Mouse (Mus musculus): ENCODE results near the gene Paip2b.
"Not testable (repeated sequence)": the region's sequence is repeated elsewhere in the genome, so short reads cannot be mapped to it uniquely, and the experiment has no call there.

Paip2b gene

DNA sequence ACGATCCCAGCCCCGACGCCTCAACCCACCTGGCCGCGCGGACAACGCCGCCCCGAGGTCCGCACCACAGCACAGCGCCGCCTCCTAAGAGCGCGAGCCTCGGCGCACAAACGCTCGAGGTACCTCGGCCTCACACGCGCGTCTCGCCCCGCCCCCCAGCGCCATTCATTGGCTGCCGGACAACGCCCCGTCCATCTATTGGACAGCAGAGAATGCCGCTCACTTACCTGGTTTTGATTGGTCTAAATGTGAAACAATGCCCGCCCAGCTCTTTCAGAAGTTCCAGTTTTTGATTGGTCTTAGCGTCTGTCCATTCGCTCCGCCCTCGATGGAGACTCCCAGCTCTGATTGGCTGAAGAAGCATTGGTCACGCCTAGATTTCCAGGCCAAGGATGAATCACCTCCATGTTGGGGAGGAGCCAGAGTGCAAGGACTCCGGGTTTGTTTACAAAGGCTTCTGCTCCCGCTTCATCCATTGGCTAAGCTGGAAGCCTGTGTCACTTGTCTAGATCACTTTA lies at the start of gene Paip2b:
Gene Paip2b (minus strand): TSS at position 136 of the 518 bp plus-strand sequence.
- in situ Hi-C loops (cut with MboI, MseI): no loop called here

DNA sequence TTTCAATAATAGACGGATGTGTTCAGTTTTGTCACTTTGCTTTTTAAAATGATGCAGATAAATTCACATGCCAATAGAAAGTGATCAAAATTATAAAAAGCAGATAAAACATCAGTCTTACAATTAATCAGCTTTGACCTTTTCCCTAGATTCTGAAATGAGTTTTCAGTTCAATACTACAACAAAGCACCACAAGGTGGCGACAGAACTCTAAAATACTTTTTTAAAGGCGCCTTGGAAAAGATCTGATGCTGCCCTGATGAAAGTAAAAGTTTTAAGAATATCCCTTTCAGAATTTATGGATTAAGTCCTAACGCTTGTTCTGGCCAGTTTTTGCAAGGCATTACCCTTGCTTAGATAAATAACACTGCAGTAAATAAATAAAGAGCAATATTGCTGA lies 48.3 kb upstream of the Paip2b start:
- in situ Hi-C loops (cut with MboI, MseI): loop anchor here (5.0 kb wide), 1 partner anchor 187 kb away; no protein-coding TSS in a partner anchor

DNA sequence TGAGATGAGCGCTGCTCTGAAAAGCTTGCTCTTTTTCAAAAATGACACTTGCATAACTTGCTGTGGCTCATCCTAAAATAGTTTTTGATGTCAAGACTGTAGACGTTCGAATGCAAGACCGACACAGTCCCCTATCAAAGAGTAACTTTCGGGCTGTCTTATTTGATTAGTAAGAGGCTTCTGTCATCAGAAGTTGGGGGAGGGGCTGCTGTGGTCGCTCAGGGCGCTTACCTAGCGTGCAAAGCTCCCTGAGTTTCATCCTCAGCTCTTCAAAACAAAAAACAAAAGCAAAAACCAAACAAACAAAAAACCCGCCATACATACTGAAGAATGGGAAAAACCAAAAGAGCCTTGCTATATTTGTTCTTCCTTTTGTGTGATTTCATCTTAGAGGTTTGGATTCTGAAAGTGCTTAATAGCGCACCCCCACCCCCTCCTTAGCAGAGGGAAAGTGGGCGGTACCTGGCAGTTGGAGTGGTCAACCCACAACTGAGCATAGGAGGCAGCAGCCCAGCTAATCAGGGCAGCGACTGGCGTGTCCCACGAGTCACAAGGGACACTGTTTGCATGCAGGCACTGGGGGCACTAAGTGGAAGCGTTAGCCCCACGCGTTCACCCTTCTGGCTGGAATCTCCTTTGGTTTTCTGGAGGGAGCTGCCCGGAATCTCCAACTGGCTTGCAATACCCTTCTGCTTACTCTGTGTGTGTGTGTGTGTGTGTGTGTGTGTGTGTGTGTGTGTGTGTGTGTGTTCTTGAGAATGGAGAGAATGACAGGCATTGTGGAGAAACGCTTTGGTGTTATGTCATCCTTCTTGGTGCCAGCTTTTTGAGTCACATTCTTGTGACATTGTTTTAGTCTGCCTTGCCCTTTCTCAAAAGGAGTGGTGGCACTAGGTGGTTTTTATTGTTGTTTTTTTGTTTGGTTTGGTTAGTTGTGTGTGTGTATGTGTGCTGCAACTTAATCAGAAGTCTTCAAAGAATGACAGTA lies 36.4 kb upstream of the Paip2b start:
- in situ Hi-C loops (cut with MboI, MseI): no loop called here

- in situ Hi-C loops (cut with MboI, MseI): no loop called here
These were observed 35.5 kb upstream of the Paip2b start, which contains the start of gene Zfp638 for GRCm38 (mm10) chr6:83866954-83867597. Gene Zfp638 (plus strand): TSS chr6:83867109.

DNA sequence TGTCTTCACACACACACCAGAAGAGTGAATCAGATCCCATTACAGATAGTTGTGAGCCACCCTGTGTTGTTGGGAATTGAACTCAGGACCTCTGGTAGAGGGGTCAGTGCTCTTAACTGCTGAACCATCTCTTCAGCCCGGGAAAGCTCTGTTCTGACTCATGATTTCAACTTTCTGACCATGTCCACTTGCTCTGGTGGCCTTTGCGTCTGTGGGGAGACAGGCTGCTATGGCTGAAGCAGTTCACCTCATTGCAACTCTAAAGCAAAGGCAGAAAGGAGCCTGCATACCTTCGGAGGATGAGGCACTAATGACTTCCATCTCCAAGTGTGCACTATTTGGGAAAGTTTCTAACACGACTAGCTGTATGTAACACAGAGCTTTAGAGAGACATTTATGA lies 34.9 kb upstream of the Paip2b start:
- in situ Hi-C loops (cut with MboI, MseI): no loop called here

GRCm38 (mm10) chr6:83863538-83863937 lies 32.0 kb upstream of the Paip2b start:
- in situ Hi-C loops (cut with MboI, MseI): loop anchor here (5.0 kb wide), 1 partner anchor 49 kb away; no protein-coding TSS in a partner anchor

DNA sequence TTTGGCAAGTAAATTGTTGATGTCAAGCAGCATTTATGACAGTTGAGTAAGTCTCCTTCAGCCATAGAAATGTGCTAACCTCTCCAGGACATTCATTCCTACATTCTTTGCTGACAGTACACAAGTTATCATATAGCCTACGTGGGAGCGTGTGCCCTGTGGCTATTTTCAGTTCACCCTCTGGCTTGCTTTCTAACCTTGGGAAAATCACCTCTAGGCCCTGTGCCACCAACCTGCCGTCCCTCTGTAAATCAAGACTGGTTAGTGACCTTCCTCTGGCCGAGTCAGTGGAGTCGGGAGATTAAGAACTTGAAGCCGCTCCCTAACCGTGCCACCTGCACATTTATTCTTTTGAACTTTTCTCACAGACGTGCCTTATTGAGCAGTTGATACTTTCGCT lies 28.5 kb upstream of the Paip2b start:
- in situ Hi-C loops (cut with MboI, MseI): loop anchor here (5.0 kb wide), 1 partner anchor 52 kb away; no protein-coding TSS in a partner anchor

GRCm38 (mm10) chr6:83857476-83857875 lies 25.9 kb upstream of the Paip2b start:
- in situ Hi-C loops (cut with MboI, MseI): no loop called here

GRCm38 (mm10) chr6:83849446-83849845 lies 17.9 kb upstream of the Paip2b start:
- in situ Hi-C loops (cut with MboI, MseI): no loop called here

- in situ Hi-C loops (cut with MboI, MseI): no loop called here
These were observed 14.6 kb upstream of the Paip2b start for GRCm38 (mm10) chr6:83846141-83846540.

DNA sequence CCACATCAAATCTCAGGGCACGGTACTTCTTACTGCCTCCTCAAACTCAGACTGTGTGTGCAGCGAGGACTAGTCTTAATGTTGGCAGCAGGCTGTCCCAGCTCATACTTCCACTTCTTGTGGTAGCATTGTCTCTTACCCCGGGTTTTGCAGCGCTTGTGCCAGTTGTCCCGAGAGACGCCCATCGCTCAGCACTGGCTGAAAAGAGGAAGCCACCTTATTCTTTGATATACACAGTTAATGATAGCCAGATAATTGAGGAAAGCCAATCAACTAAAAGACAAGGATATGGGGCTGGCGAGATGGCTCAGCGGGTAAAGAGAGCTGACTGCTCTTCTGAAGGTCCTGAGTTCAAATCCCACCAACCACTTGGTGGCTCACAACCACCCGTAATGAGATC lies 13.4 kb upstream of the Paip2b start:
- in situ Hi-C loops (cut with MboI, MseI): no loop called here

GRCm38 (mm10) chr6:83840086-83840485 lies 8.5 kb upstream of the Paip2b start:
- in situ Hi-C loops (cut with MboI, MseI): no loop called here

- in situ Hi-C loops (cut with MboI, MseI): no loop called here
These were observed 6.5 kb upstream of the Paip2b start for GRCm38 (mm10) chr6:83838046-83838445.

- in situ Hi-C loops (cut with MboI, MseI): no loop called here
These were observed 5.3 kb upstream of the Paip2b start for GRCm38 (mm10) chr6:83836826-83837225.

GRCm38 (mm10) chr6:83832393-83832792 lies 852 bp upstream of the Paip2b start:
- in situ Hi-C loops (cut with MboI, MseI): not testable (repeated sequence)

DNA sequence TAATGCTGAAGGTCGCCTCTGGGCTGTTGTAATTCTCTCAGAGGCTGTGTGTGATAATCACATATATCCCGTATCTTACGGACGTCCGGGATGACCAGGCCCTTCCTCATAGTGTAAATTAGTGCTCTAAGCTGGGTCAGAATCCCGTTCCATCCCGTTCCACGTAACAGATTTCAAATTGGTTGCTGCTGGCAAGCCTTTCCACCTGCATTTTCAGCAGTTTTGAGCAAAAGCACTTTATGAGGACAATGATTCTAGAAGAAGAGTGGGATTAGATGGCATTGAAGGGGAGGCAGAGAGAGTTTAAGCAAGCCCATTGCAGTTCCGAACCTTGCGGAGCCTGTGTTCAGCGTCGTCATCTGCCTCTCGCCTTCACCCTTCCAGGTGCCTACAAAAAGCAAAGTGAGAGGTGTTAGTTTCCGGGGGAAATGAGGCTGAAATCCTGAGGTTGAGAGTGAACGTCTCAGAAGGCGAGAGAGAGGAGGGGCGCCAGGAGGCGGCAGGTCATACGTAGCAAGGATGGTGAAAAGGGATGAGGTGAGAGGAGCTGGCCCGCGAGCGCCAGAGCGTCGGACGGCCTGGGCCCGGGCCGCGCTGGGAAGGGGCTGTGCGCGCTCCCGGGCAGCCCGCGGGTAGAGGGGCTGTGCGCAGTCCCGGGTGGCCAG lies 468 bp downstream of the Paip2b start:
- in situ Hi-C loops (cut with MboI, MseI): no loop called here

GRCm38 (mm10) chr6:83821856-83822255 lies 9.7 kb downstream of the Paip2b start:
- in situ Hi-C loops (cut with MboI, MseI): no loop called here

- in situ Hi-C loops (cut with MboI, MseI): no loop called here
These were observed 10.6 kb downstream of the Paip2b start for GRCm38 (mm10) chr6:83820727-83821515.

- in situ Hi-C loops (cut with MboI, MseI): no loop called here
These were observed 12.5 kb downstream of the Paip2b start for GRCm38 (mm10) chr6:83818996-83819395.

GRCm38 (mm10) chr6:83815801-83816200 lies 15.7 kb downstream of the Paip2b start:
- in situ Hi-C loops (cut with MboI, MseI): no loop called here

DNA sequence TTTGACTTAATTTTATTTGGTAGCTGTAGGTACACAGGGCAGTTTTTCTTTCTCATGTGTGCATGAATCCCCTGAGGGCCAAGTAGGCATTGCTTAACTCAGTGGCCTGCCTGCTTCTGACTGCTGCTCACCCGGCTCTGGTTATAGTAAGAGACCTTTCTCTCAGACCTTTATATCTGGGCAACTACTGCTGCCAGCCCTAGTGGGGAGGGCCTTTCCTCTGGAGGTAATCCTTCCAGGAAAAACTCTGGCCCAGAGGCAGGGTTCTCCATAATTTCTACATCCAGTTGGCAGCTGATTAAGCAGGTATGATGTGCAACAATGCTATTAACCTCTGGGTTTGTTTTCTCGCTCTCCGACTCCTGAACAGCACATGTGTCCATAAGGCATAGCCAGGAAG lies 28.7 kb downstream of the Paip2b start:
- in situ Hi-C loops (cut with MboI, MseI): no loop called here
